Mouse (Mus musculus): ENCODE data around the gene Pcgf5.
"Not testable (repeated sequence)": the region's sequence is repeated elsewhere in the genome, so short reads cannot be mapped to it uniquely, and the experiment has no call there.

Pcgf5 gene

GRCm38 (mm10) chr19:36388502-36388901 is 40.4 kb downstream of the Pcgf5 start:
- DNase-seq (ENCODE audit: low spot score): no peak

GRCm38 (mm10) chr19:36390714-36391113 is 42.6 kb downstream of the Pcgf5 start:
- no peak for DNase-seq (ENCODE audit: low spot score)

DNA sequence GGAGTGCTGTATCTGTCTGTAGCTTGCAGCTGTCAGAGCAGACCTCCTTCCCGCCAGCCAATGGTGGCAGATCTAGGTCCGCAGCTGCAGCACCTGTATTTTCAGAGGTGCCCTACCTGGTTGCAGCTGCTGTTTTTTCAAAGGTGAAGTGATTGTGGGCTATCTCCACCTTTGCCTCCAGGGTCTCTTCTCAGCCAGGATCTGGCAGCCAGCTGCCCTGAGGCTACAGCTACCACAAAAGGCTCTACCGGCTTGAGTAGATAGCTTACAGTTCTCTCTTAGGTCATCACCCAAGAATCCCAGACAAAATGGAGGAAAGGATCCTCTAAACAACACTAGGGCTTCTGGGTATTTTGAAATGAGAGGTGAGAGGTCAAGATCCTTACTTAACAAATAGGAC is 50.4 kb downstream of the Pcgf5 start:
- no peak for DNase-seq (ENCODE audit: low spot score)

DNA sequence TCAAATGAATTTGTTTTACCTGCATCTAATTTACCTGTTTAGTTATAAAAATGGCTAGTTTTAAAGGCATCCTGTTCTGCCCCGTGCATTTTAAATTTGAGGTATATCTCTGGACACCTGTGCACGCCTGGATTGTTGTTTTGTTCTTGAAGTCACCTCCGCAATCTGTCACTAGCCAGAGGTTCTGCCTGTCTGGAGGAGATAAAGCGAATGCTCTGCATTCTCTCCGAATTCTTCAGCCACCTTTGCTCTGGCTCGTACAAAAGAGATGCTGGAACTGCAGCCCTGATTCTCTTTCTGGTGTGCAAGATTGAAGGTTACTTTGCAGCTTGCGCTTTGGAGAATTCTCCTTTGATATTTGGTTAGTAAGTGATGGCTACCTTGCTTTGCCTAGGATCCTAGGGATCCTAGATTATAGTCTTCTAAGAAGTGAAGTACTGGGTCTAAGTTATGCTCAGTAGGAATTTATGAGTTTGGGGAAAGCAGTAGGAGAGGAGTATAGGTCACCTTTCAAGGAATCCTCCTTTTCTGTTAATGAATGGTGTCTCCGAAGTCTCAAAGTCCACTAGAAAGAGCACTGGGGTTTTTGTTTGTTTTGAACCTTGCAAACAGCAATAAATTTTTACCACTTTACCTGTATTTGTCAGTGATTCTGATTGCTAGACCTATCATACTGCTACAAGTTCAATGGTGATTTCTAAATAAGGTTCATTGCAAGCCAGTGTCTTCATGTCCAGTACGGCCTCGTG is 60.4 kb downstream of the Pcgf5 start:
- no peak for DNase-seq (ENCODE audit: low spot score)

DNA sequence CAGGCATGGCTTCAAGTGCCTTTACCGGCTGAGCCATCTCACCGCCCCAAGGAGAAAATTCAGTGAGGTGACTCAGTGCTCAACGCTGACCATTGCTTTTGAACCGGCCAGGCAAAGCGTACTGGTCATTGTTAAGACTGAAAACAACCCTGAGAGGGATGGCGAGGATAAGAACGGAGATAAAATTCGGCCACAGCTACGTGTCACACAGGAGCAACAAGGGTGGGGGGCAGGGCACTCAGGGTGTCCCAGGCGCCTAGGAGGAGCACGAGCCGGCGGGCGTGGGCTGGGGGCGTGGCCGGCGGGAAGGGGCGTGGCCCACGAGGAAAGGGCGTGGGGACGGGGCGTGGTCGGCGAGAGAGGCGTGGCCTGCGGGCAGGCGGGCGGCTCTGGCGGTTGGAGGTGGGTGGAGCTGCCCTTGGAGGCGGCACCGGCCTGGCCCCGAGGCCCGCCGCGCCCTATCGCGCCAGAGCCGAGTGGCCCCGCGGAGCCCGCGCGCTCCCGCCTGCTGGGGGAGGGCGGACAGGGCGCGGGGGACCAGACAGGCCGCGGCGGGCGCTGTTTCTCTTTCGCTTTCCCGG is 61.3 kb downstream of the Pcgf5 start:
- DNase-seq (ENCODE audit: low spot score): peak; percentile 97

GRCm38 (mm10) chr19:36409861-36410392 is 61.8 kb downstream of the Pcgf5 start:
- DNase-seq (ENCODE audit: low spot score): peak; percentile 67

DNA sequence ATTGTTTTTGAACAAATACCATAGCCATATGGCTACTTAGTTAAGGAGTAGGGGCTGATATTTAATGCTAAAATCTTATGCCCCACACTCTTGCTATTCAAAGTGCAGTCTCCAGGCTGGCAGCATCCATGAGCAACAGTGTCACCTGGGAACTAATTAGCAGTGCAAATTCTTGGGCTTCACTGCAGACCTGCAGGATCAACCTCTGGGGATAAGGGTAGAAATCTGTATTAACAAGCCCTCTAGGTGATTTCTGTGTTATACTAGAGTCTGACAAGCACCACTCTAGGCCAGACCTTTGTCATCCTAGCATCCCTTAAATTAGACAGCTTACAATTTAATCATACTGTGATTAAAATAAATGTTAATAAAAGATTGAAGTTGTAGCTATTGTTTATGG is 71.8 kb downstream of the Pcgf5 start:
- DNase-seq (ENCODE audit: low spot score): no peak

DNA sequence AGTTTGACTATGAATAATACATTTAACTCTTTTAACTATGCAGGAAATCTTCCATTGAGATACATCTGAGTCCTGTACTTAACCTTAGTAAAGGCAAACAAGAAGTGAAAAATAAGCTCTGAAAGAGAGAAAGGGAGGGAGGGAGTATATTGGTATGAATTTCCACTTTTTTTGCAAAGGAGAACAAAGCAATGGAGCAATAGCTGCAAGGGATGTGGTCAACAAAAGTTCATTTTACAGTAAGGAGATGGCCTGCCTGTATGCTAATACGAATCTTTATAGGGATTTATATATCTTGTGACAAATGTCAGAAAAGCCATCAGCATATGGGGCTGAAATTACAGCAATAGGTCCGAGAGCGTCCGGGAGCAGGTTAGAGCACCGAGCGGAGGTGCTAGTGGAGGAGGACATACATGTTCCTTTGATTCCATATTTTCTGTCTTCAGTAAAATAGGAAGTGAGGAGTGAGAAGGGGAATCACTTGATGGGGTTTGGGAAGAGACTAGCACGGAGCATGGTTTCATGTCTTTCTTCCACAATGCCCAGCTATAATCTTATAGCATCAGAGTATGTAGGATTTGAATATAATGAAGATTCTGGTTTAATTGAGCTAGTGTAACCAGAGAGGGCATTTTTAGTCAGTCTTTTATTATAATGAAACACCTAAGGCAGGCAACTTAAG is 79.2 kb downstream of the Pcgf5 start:
- DNase-seq (ENCODE audit: low spot score): no peak

DNA sequence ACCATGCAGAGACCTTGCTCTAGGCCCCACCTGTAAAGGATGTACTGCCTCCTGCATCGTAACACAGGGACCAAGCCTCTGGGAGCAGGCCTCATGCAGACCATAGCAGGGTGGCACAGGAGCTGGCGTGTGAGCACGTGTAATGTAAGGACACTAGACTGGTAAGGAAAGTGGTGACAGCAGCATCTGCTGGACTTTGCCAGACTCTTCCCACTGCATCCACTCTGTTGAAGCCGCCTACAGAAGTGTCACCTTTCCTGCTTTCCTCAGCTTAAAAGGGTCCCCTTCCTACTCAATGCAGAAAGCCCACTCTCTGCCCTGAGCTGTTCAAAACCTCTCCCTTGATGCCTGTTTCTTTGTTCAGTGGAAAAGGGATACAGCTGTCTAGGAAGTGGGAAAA is 80.0 kb downstream of the Pcgf5 start:
- no peak for DNase-seq (ENCODE audit: low spot score)

- no peak for DNase-seq (ENCODE audit: low spot score)
Measured at GRCm38 (mm10) chr19:36429354-36429753, 81.2 kb downstream of the Pcgf5 start.

DNA sequence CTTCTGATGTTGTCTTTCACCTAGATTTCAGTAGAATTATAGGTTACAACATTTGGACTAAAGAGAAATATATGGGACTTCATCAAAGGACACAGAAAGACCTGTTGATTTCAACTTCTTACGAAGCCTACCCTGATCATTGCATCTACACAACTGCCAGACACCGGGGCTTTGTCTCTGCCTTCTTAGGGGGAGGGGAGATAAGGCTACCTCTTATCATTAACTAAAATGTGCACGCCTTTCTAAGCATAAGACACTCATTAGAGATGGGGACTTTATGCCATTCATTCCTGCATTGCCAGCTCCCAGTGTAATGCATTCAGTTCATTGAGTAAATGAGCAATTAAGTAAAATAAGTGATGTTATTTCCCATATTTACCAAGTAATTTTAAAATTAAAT is 85.1 kb downstream of the Pcgf5 start:
- no peak for DNase-seq (ENCODE audit: low spot score)

DNA sequence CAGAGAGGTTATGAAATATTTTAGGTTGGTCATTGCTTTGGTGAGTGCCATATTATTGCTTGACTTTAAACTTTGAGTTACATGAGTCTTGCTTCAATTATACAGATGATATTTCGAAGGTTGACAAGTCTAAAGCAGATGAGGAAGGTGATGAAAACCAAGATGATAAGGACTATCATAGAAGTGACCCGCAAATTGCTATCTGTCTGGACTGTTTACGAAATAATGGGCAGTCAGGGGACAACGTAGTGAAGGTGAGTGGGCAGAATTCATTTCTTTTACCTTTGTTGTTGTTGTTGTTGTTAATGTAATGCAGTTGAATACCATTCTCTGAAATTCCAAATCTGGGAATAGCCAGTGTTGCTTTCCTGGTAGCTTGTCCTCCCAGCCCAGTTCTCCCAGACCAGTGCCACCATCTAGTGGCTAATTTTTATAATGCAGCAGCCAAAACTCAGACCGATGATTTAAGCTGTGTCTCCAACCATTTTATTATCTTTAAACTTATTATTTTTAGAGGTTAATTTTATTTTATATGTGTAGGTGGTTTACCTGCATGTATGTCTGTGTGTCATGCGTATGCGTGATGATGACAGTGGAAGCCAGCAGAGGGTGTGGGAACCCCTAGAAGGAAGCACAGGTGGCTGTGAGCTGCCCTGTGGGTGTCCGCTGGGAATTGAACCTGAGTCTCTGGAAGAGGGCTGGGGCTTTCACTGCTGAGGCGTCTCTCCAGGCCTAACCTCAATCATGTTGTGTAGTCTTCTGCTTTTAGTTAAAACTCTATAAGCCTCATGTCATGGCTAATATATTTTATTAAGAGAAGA is 92.0 kb downstream of the Pcgf5 start:
- no peak for DNase-seq (ENCODE audit: low spot score)

GRCm38 (mm10) chr19:36450997-36451608 is 103.0 kb downstream of the Pcgf5 start:
- no peak for DNase-seq (ENCODE audit: low spot score)

DNA sequence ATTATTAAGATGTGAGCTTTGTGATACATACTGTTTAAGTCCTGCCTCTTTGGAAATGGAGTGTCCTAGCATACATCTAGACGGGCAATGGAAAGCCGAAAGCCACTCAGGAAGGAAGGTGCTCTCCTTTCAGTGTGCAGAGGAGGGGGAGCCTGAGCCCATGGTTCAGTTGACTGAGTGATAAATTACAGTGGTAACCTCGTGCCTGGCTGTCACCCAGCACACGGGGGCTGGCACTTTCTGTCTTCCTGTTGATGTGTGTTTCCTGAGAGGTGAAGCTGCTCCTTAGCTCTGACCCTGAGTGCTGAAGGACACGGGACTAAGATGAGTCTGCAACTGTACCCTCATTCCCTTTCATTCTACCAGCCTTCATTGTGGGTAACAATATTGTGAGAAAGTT is 103.6 kb downstream of the Pcgf5 start:
- DNase-seq (ENCODE audit: low spot score): no peak

DNA sequence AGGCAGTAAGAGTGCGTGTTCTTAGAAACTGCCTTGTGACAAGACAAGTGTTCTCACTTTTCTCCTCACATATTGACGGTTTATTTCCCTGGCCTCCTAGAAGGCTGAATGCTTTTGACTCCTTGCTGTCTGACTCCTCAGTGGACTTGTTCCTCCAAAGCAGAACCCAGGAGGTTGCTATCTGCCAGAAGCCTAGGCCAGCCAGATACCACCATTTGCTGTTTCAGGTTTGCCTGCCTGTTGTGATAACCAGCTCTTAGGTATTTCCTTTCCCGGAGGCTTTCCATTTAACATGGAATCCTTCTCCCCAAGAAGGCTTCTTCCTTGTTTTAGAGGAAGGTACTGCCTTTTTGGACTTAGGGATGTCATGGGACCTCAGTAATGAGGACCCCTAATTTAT is 104.1 kb downstream of the Pcgf5 start:
- DNase-seq (ENCODE audit: low spot score): not testable (repeated sequence)

- no peak for DNase-seq (ENCODE audit: low spot score)
Measured at GRCm38 (mm10) chr19:36453451-36453850, 105.3 kb downstream of the Pcgf5 start.

GRCm38 (mm10) chr19:36470106-36470505 is 122.0 kb downstream of the Pcgf5 start:
- DNase-seq (ENCODE audit: low spot score): peak; percentile 16

DNA sequence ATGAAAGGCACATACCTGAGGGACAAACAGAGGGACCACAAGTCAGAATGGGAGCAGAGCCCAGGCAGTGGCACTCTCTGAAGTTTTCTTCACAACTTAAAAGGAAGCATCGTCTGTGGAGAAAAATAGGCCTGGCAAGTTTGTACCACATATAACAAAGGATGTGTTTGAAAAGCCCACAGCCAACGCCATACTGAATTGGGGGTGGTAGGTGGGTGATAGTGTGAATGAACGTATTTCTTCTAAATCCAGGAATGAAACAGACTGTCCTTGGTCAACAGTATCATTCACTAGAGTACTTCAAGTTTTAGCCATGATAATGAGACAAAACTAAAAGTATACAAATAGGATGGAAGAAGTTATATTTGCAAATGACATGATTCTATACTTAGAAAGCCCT is 123.2 kb downstream of the Pcgf5 start:
- DNase-seq (ENCODE audit: low spot score): no peak

DNA sequence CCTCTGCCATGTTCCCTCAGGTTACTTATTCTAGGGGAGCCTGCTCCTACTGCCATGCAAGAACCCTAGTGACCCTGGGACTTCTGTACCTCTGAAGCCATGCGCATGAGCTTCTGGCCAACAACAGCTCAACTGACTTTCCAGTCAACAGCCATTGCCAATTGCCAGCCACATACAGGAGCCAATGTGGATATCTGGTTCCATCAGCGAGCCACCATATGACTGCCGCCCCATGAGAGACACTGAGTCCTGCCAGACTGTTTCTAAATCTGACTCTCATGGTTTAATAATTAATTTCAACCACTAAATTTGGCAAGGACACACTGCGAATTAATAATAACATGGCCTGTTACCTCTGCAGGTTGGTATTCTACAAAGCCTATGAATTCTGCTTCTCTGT is 128.5 kb downstream of the Pcgf5 start:
- DNase-seq (ENCODE audit: low spot score): no peak

- no peak for DNase-seq (ENCODE audit: low spot score)
Measured at GRCm38 (mm10) chr19:36477151-36477550, 129.0 kb downstream of the Pcgf5 start.

DNA sequence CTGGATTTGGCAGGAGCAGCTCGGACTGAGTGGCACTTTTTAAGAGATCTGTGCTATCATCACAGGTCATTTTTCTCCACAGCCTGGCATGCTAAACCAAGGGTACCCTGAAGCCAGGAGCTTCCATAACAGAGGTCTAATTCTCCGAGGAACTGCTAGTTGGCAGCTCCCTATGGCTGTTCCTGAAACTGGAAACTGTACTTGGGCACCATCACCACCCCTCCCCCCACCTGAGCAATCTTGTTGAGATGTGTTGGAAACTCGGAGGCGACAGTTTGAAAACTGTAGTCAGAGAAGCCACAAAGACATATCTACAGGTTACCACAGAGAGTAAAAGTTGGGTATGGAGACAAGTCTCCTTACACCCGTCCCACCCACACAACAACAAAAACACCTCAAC is 129.6 kb downstream of the Pcgf5 start:
- no peak for DNase-seq (ENCODE audit: low spot score)

- no peak for DNase-seq (ENCODE audit: low spot score)
Measured at GRCm38 (mm10) chr19:36490911-36491310, 142.8 kb downstream of the Pcgf5 start.

Measured in testis, postnatal 14 days (tissue).